Mouse (Mus musculus) forebrain, embryonic 10.5 days (tissue): ENCODE results near the gene Smyd3. TPM values are rescaled to one million over a fixed set of nuclear protein-coding genes. Genes with fewer than 3 reads are reported as not detected.
A peak's percentile ranks its signal among the peaks of the same experiment; 100 is the strongest.

Source experiments
- DNase-seq: peaks from one replicate; pipeline ENCODE4 v3.0.0-alpha.2; 2017; ENCODE audit warnings: low spot score; ENCODE audit errors: extremely low spot score
- H3K27ac ChIP-seq: fragments of 300-500 bp; sonication (generic); 2 replicates; pipeline ENCODE4 v1.5.1; 2016; ENCODE audit warnings: mild to moderate bottlenecking
- H3K27me3 ChIP-seq: fragments of 300-500 bp; sonication (generic); 2 replicates; pipeline ENCODE4 v1.6.1; 2016; ENCODE audit warnings: mild to moderate bottlenecking; ENCODE audit not compliant: poor library complexity, severe bottlenecking
- H3K36me3 ChIP-seq: fragments of 300-500 bp; sonication (generic); replicated peaks from 2 replicates; pipeline ENCODE4 v1.6.1; 2016; ENCODE audit warnings: mild to moderate bottlenecking, moderate library complexity
- H3K4me1 ChIP-seq: fragments of 300-500 bp; sonication (generic); 2 replicates; pipeline ENCODE4 v1.6.1; 2016
- H3K4me3 ChIP-seq: fragments of 300-500 bp; sonication (generic); 2 replicates; pipeline ENCODE4 v1.5.1; 2016; ENCODE audit warnings: mild to moderate bottlenecking, moderate library complexity
- H3K9me3 ChIP-seq: fragments of 300-500 bp; sonication (generic); 2 replicates; pipeline ENCODE4 v1.6.1; 2016; ENCODE audit warnings: mild to moderate bottlenecking, moderate library complexity
- WGBS: fragments of 180-500 bp; shearing (Covaris S2); methylation state at CpG from one replicate; pipeline ENCODE4 v1.1.7; 2016; 5-methylcytosine and 5-hydroxymethylcytosine counted together
- polyA plus RNA-seq: library from polyadenylated mRNA; unstranded; fragments of >200 nt; fragmentation: Nextera tagmentation; extraction: Ambion mirVana; gene quantifications from 2 replicates; pipeline ENCODE4 v1.2.1, GENCODE M21; 2016

Gene Smyd3
- polyA plus RNA-seq, 1 experiment from 2014 or later = 18.0 TPM

GRCm38 (mm10) chr1:179041231-179041904, 476.5 kb downstream of the Smyd3 start:
- H3K4me1 ChIP-seq = peaks cover 13% of the 10 kb centered on the region; the same call in 1 of the 2 replicates
- H3K9me3 ChIP-seq = no peaks in the 10 kb centered on the region
- H3K27ac ChIP-seq = no peak overlapping the region
- H3K4me3 ChIP-seq = no peak overlapping the region
- H3K36me3 ChIP-seq = no peaks in the 10 kb centered on the region
- 86% methylated on average over 14 of the region's 14 CpGs for WGBS
- no peak for DNase-seq
- peaks cover 21% of the 10 kb centered on the region for H3K27me3 ChIP-seq

DNA sequence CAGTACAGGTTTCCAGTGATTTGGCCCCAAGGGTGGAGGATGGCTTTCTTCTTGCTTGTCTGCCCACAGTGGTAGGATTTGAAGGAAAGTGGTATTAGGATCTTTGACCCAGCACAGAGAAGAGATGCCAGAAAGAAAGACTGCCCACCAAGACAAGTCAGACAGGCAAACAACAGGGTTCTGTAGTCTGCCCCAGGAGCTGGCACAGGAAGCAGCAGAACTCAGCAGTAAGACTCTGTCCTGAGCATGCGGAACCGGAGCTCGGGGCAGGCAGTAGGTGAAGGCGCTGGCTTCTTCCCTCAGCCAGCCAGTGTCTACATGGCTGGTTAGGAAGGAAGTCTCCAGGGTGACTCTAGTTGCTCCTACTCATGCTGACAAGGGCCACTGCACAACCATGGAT, 479.0 kb downstream of the Smyd3 start:
- no peak overlapping the region for H3K4me3 ChIP-seq
- WGBS = 96% methylated on average over 4 of the region's 4 CpGs
- no peak for DNase-seq
- H3K27me3 ChIP-seq = peaks cover 15% of the 10 kb centered on the region; the same call in 1 of the 2 replicates
- H3K4me1 ChIP-seq = peaks cover 19% of the 10 kb centered on the region
- no peaks in the 10 kb centered on the region for H3K36me3 ChIP-seq
- no peak overlapping the region for H3K27ac ChIP-seq
- no peaks in the 10 kb centered on the region for H3K9me3 ChIP-seq

DNA sequence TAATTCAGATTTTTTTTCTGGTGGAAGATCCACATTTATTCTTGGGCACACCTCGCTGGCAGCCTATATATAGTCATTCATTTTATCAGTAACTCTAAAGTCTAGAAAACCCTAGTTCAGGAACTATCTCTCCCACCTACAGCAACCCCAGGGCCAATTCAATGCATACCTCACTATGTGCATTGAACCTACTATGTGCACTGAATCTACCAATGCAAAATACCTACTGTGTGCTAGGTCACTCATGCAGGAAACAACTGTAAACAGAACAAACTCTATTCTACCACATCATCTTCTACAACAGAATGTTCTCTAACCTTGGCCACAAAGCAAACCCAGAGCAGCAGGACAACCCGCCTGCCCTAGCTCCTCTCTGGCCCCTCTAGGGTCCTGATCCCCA, 484.9 kb downstream of the Smyd3 start:
- WGBS = 92% methylated on average over 2 of the region's 2 CpGs
- Histone ChIP-seq H3K4me1 (peaks cover 25% of the 10 kb centered on the region), H3K27me3 (0 out of 2 replicates have a peak, but pooled peaks cover 6% of the 10 kb centered on the region), H3K36me3 (no peaks in the 10 kb centered on the region), H3K9me3 (no peaks in the 10 kb centered on the region), H3K27ac (no peak overlapping the region), H3K4me3 (no peak overlapping the region)
- DNase-seq = no peak

DNA sequence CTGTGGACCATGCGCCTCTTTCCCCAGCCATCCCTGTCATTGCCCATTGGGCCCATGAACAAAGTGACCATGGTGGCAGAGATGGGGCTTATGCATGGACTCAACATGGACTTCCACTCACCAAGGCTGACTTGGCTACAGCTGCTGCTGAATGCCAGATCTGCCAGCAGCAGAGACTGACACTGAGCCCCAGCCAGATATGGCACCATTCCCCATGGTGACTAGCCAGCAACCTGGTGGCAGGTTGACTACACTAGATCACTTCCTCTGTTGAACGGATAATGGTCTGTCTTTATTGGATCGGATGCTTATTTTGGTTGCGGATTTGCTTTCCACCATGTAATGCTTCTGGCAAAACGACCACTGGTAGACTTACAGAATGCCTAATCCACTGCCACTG, 486.3 kb downstream of the Smyd3 start:
- no peak overlapping the region for H3K4me3 ChIP-seq
- WGBS = 95% methylated on average over 5 of the region's 5 CpGs
- no peak overlapping the region for H3K27ac ChIP-seq
- H3K9me3 ChIP-seq = no peaks in the 10 kb centered on the region
- 0 out of 2 replicates have a peak, but pooled peaks cover 6% of the 10 kb centered on the region for H3K27me3 ChIP-seq
- no peak for DNase-seq
- H3K4me1 ChIP-seq = peaks cover 27% of the 10 kb centered on the region
- no peaks in the 10 kb centered on the region for H3K36me3 ChIP-seq

- no peak for DNase-seq
Measured at GRCm38 (mm10) chr1:179026614-179027013, 491.2 kb downstream of the Smyd3 start.

DNA sequence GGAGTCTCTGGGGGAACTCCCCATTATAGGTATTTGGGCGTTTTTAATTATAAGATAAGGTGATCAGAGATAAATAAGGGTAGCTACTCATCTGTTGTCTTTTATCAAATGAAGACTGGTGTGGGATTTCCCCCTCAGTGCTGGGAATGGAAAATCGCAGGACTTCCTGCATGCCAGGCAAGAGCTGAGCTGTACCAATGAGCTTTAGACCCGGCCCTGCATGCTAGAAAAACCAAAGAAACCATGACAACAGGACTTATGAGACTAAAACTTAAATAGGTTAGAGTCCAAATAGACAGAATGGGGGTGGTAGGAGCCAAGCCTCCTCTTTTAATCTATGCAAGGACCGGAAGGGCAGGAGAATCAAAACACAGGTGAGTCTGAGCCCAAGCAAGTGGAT, 492.7 kb downstream of the Smyd3 start:
- 84% methylated on average over 4 of the region's 4 CpGs for WGBS
- Histone ChIP-seq H3K4me3 (no peak overlapping the region), H3K36me3 (no peaks in the 10 kb centered on the region), H3K9me3 (no peaks in the 10 kb centered on the region), H3K27ac (no peak overlapping the region), H3K27me3 (no peaks in the 10 kb centered on the region), H3K4me1 (0 out of 2 replicates have a peak, but pooled peaks cover 11% of the 10 kb centered on the region)
- DNase-seq = no peak

More at GRCm38 (mm10) chr1:179026614-179027013, 491.2 kb downstream of the Smyd3 start:
- 87% methylated on average over 4 of the region's 4 CpGs for WGBS
- Histone ChIP-seq H3K36me3 (no peaks in the 10 kb centered on the region), H3K4me1 (0 out of 2 replicates have a peak, but pooled peaks cover 11% of the 10 kb centered on the region), H3K27ac (no peak overlapping the region), H3K27me3 (no peaks in the 10 kb centered on the region), H3K9me3 (no peaks in the 10 kb centered on the region), H3K4me3 (no peak overlapping the region)

GRCm38 (mm10) chr1:179023486-179023885, 494.4 kb downstream of the Smyd3 start:
- Histone ChIP-seq H3K4me3 (no peak overlapping the region), H3K36me3 (no peaks in the 10 kb centered on the region), H3K4me1 (0 out of 2 replicates have a peak, but pooled peaks cover 7% of the 10 kb centered on the region), H3K27me3 (no peaks in the 10 kb centered on the region), H3K27ac (no peak overlapping the region), H3K9me3 (no peaks in the 10 kb centered on the region)
- DNase-seq = no peak
- 84% methylated on average over 7 of the region's 7 CpGs for WGBS

DNA sequence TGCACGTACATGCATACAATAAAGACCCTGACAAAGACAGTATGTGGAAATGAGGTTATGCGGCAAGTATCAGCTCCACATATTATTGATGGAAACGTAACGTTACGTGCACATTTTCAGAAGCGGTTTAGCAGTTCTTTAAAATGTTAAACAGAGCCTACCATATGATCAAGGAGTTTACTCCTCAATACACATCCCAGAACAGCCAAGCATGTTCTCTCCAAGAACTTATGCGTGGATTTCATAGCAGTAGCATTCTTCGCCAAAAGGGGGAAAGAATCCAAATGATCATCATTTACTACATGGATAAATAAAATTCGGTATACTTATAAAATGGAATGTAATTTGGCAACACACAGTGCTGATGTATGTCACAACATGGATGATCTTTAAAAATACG, 500.4 kb downstream of the Smyd3 start:
- no peak overlapping the region for H3K27ac ChIP-seq
- H3K36me3 ChIP-seq = no peaks in the 10 kb centered on the region
- no peak overlapping the region for H3K4me3 ChIP-seq
- no peaks in the 10 kb centered on the region for H3K4me1 ChIP-seq
- no peak for DNase-seq
- H3K27me3 ChIP-seq = no peaks in the 10 kb centered on the region
- WGBS = 94% methylated on average over 10 of the region's 10 CpGs
- H3K9me3 ChIP-seq = no peaks in the 10 kb centered on the region

- Histone ChIP-seq H3K4me3 (no peak overlapping the region), H3K27me3 (no peaks in the 10 kb centered on the region), H3K4me1 (peaks cover 7% of the 10 kb centered on the region; the same call in 1 of the 2 replicates), H3K36me3 (no peaks in the 10 kb centered on the region), H3K9me3 (no peaks in the 10 kb centered on the region), H3K27ac (no peak overlapping the region)
- DNase-seq = no peak
Measured at GRCm38 (mm10) chr1:179013021-179013420, 504.8 kb downstream of the Smyd3 start.

DNA sequence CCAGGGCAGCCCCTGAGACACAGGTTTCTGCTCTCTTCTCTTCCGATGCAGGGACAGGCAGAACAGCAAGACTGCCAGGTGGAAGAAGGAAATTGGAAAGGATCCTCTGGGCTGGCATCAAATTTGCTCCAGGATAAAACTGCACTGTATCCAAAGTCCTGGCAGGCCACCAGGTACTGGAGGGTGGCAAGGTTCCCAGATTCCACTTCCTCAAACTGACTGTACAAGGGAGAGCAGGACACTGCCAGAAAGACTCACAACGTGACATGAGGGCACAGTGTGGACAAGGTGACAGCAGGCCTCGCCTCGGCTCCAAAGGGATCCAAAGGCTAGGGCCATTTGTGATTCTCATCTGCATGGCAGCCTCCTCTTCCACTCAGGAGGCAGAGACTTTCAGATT, 505.6 kb downstream of the Smyd3 start:
- WGBS = 96% methylated on average over 4 of the region's 4 CpGs
- H3K27ac ChIP-seq = no peak overlapping the region
- H3K27me3 ChIP-seq = no peaks in the 10 kb centered on the region

GRCm38 (mm10) chr1:179010756-179011155, 507.1 kb downstream of the Smyd3 start:
- H3K4me3 ChIP-seq = no peak overlapping the region
- H3K4me1 ChIP-seq = peaks cover 7% of the 10 kb centered on the region; the same call in 1 of the 2 replicates
- no peak for DNase-seq
- H3K27ac ChIP-seq = no peak overlapping the region
- no peaks in the 10 kb centered on the region for H3K27me3 ChIP-seq
- H3K36me3 ChIP-seq = no peaks in the 10 kb centered on the region
- H3K9me3 ChIP-seq = no peaks in the 10 kb centered on the region
- WGBS = 94% methylated on average over 3 of the region's 3 CpGs

More for the DNA sequence above, 505.6 kb downstream of the Smyd3 start:
- Histone ChIP-seq H3K4me1 (peaks cover 7% of the 10 kb centered on the region; the same call in 1 of the 2 replicates), H3K9me3 (no peaks in the 10 kb centered on the region), H3K4me3 (no peak overlapping the region), H3K36me3 (no peaks in the 10 kb centered on the region)
- DNase-seq = no peak

DNA sequence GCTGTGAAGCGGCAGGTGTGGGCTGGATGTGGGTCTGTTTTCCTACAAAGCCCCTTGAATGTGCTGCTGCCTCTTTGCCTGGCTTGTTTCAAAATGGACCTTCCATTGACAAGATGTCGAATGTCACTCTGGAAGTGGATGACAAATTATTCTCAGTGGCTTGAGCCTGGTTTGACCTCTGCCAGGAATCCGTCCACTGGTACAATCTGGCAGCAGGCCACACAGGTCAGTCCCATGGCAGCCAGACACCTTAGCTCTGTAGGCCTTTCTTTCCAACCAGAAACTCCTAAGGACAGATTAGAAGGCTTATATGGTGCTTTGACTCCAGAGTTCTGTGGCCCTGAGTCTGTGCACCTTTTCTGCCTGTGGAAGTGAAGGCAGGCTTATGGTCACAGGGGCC, 507.9 kb downstream of the Smyd3 start:
- H3K9me3 ChIP-seq = no peaks in the 10 kb centered on the region
- no peaks in the 10 kb centered on the region for H3K27me3 ChIP-seq
- WGBS = 85% methylated on average over 3 of the region's 3 CpGs
- H3K36me3 ChIP-seq = no peaks in the 10 kb centered on the region
- H3K27ac ChIP-seq = 0 out of 2 replicates have a peak overlapping the region, but pooled peaks have one; percentile 11
- DNase-seq = no peak
- H3K4me3 ChIP-seq = no peak overlapping the region
- peaks cover 7% of the 10 kb centered on the region; the same call in 1 of the 2 replicates for H3K4me1 ChIP-seq

DNA sequence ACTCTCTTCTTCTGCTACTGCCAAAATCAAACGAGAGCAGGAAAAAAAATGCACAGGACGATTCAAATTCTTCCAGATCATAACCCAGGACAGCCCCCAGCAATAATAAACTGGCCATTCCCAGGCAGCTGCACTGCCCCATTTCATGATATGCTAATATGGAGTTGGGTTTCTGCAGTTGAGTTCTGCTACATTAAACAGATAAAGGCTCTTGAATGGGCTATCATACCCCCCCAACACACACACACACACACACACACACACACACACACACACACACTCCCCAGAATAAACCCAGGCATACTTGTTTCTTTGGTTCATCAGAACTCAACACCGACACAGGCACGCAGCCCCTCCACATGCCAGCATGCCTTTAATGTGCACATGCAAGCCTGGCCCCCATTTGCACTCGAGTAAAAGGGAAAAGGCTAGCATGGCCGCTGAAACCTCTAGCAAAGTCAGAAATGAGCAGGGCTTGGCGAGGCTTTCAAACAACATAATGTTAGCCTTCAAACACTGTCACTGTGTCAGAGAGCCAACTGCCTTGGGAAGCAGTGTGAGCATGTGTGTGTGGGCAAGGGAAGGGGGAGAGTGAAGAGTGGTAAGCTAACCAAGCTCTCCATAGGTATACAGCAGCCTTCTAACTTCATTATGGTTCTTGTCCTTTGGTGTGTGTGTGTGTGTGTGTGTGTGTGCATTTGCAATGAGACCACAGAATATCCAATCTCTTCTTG, 513.5 kb downstream of the Smyd3 start:
- no peak for DNase-seq
- no peaks in the 10 kb centered on the region for H3K9me3 ChIP-seq
- no peak overlapping the region for H3K4me3 ChIP-seq
- H3K27me3 ChIP-seq = no peaks in the 10 kb centered on the region
- no peak overlapping the region for H3K27ac ChIP-seq
- H3K4me1 ChIP-seq = peaks cover 9% of the 10 kb centered on the region
- no peaks in the 10 kb centered on the region for H3K36me3 ChIP-seq
- 91% methylated on average over 7 of the region's 7 CpGs for WGBS
